Mouse (Mus musculus): ENCODE results near the gene Srr.

GRCm38 (mm10) chr11:74926388-74927005, 749 bp upstream of the Srr start:
- TF ChIP-seq CTCF (IDR thresholded peaks at IDR 0.05; ENCODE audit: control insufficient read depth, insufficient read depth, insufficient replicate concordance, low read depth, low read length) (no peak), POLR2A (IDR thresholded peaks at IDR 0.05; ENCODE audit: control insufficient read depth, low read depth, low read length) (no peak)
